Mouse (Mus musculus): ENCODE results near the gene Coro1b.

- TF ChIP-seq CTCF (conservative IDR thresholded peaks at IDR 0.05; ENCODE audit: low read length): no peak
- TF ChIP-seq NANOG (IDR thresholded peaks at IDR 0.05; ENCODE audit: borderline replicate concordance, low read length): no peak
Observed at GRCm38 (mm10) chr19:4142416-4143173, 5.8 kb upstream of the Coro1b start.

Measured in E14TG2a.4 (cell line).